Mouse (Mus musculus): ENCODE data around the gene Capn6. TPM values are rescaled to one million over a fixed set of nuclear protein-coding genes. Genes with fewer than 3 reads are reported as not detected.

The Capn6 gene
- not detected in 2 replicates for polyA plus RNA-seq (2012)

DNA sequence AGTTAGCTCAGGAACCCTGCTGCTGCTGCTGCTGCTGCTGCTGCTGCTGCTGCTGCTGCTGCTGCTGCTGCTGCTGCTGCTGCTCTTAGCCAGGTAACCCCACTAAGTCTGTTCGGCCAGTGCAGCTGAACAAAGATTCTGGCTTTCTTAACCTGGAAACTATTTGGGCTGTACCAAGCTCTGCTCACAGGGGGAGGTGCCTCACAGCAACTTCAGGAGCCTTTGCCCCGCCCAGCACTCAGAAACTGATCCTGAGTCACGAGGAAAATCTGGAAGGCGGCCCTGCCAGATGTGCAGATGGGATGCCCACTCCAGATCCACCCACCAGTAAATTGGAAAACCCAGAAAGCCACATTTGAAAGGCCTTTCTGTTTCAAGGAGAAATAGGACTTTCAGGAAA lies at the start of gene Capn6:
Capn6 (minus strand) TSS at position 203 of the 400 bp plus-strand sequence.

Other genes with a start within 250 kb of the Capn6 start
- gene Dcx, start 105.9 kb upstream of the Capn6 start, polyA plus RNA-seq (2012), result not detected in 2 replicates